Mouse (Mus musculus) frontal cortex, postnatal 36 days (tissue): ENCODE measurements around the gene Ccs.
"Not testable (repeated sequence)": the region's sequence is repeated elsewhere in the genome, so short reads cannot be mapped to it uniquely, and the experiment has no call there.

ENCODE experiments used
- DNase-seq, 2 experiments: peaks; one replicate each; pipeline ENCODE4 v3.0.0; 2022; ENCODE audit warnings: low spot score in 2 of 2

The Ccs gene

GRCm38 (mm10) chr19:4836096-4836495 is 3.0 kb downstream of the Ccs start:
- no peak for DNase-seq

DNA sequence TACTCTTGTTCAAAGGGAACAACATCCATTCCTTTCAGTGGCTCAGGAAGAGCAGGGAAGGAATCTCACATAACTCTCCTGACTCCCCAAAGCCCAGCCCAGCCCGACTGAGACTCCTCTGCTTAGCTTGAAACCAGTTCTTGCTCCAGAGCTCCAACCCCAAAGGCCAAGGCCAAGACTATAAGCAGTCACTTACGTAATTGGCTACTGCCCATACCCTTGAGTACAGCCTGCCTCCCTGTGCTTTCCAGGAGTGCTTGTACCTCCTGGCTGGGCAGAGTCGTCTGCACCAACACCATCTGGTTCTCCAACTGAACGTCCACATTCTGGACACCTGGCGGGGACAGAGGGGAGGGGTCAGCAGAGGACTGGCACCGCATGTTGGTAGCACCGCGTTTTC is 5.2 kb downstream of the Ccs start:
- DNase-seq: no peak

DNA sequence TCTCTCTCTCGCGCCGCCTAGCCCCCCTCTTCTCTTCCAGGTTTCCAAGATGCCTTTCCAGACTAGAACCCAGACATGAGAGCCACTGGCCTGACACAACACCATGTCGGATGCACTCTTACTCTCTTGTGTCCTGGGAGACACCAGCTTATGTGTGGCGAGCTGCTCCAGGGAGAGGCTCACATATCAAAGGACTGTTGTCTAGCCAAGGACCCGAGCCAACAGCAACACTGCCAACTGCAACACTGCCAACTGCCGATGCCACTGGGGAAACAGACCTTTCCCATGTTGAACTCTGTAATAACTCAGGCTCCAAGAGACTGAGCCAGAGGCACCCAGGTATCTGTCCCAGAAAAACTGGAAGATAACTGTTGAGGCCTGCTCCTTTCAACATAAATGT is 10.0 kb downstream of the Ccs start:
- peak; percentile 11 to 33 for DNase-seq

DNA sequence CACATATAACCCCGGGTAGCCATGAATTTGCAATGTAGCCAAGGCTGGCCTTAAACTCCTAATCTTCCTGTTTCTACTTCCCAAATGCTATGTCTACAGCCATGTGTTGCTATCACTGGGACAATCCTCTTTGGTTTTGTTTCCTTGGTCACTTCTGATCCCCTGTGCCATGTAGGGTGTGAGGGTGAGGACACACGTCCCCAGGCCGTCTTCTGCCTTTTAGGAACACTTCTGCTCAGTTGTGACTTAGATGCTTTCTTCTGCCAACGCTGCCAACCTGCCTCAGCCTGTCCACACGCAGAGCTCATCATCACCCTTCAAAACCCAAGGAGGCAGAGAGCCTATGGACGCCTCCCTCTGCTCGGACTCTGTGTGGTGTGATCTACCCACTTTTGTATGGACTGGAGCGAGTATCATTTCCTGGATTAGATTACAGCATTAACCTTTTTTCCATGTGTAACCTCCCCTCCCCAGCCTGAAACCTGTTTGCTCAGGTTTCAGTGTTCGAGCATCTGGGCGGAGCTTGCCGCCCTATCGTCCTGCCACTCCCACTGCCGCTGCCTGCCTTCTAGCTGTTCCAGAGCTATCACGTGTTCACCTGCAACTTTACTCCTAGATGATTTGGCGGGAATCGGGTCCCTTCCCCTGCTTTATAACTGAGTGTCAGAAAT is 10.6 kb downstream of the Ccs start:
- DNase-seq: no peak

- peak; percentile 60 to 72 for DNase-seq
These were observed 18.3 kb downstream of the Ccs start for GRCm38 (mm10) chr19:4820678-4821303.

DNA sequence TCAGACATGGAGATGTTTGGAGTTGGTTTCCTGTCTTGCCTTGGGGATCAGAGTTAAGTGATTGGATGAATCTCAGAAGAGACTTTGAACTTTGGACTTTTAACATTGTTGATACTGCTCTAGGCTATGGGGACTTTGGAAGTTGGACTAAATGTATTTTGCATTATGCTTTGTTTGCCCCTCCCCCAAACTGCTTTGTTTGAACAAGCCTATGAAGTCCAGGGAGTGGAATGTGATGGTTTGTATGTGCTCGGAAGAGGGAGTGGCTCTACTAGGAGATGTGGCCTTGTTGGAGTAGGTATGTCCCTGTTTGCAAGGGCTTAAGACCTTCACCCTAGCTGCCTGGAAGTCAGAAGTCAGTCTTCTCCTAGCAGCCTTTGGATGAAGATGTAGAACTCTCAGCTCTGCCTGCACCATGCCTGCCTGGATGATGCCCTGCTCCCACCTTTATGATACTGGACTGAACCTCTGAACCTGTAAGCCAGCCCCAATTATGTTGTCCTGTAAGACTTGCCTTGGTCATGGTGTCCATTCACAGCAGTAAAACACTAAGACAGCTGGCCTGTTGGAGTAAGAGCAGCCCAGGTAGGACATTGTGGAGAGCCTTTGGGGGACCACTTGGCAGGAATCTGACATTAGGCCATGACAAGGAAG is 21.8 kb downstream of the Ccs start:
- no peak for DNase-seq

- no peak for DNase-seq
These were observed 26.1 kb downstream of the Ccs start for GRCm38 (mm10) chr19:4813015-4813414.

- DNase-seq: not testable (repeated sequence)
These were observed 26.7 kb downstream of the Ccs start for GRCm38 (mm10) chr19:4812334-4812949.

- no peak for DNase-seq
These were observed 27.3 kb downstream of the Ccs start for GRCm38 (mm10) chr19:4811909-4812242.

DNA sequence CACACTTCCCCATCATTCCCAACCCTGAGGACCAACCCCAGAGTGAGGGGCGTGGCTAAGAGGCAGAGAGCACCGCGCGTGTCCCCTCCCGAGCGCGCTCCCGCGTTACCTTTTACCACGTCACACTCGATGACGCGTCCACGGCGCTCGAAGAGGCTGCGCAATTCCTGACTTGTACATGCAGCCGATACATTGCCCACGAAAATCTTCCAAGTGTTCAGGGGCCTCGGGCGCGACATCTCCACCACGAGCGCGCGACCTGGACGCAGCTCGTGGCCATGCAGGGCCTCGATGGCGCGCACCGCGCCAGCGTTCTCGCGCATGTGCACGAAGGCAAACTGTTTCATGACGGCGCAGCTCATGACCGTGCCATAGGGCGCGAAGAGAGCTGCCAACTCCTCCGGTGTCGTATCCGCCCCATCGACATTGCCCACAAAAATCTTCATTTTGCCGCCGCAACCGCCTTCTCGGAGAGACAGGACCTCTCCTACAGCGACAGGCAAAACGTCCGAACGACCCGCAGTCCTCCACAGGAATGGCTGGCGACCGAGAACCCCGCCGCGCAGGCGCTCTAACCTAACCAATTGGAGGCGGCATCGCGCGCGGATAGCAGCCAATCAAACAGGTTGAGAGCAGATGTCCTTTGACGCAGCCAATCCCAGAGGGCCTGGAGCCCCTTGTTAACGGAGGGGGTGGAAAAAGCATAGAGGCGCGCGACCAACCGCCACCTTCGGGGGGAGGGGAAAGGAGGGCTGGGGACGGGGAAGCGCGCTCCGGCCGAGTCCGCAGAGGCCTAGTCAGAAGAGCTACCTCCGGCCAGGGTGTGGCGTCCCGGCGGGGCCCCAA is 27.8 kb downstream of the Ccs start, which contains the start of the genes Gm21992 and Rbm14:
Gene Gm21992, minus strand, starts transcription at position 550 of the 846 bp plus-strand sequence.
Gene Rbm14, minus strand, starts transcription at position 572 of the 846 bp plus-strand sequence.
- peak; percentile 98 to 99 for DNase-seq

DNA sequence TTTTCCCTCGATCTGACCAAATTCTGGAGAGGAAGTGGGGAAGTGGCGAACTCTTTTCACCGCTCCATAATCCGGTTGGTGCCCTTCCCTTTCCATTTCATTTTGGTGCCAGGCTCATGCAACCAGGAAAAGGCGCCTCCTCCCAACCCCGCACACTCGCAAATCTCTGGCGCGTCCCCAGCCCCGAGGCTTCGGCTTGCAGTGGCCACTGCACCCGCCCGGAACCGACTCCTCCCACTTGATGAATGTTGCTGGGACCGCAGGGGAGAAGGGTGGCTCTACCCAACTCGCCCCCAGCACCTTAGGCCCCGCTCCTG is 28.4 kb downstream of the Ccs start:
- DNase-seq: no peak

GRCm38 (mm10) chr19:4810309-4810708 is 28.8 kb downstream of the Ccs start:
- no peak for DNase-seq

DNA sequence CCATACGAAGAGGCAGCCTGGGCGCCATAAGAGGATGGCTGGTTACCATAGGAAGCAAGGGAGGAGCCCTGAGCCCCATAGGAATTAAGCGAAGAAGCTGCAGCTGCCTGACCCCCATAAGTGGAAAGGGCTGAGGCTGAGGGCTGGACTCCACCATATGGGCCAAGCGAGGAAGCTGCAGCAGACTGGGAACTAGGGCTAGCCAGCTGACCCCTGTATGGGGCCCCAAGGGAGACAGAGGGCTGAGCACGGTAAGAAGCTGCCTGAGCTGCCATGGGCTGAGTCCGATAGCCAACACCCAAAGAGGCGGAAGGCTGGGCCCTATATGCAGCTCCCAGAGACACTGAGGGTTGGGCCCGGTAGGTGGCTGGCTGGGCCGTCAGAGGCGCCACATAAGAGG is 35.8 kb downstream of the Ccs start:
- DNase-seq: no peak

DNA sequence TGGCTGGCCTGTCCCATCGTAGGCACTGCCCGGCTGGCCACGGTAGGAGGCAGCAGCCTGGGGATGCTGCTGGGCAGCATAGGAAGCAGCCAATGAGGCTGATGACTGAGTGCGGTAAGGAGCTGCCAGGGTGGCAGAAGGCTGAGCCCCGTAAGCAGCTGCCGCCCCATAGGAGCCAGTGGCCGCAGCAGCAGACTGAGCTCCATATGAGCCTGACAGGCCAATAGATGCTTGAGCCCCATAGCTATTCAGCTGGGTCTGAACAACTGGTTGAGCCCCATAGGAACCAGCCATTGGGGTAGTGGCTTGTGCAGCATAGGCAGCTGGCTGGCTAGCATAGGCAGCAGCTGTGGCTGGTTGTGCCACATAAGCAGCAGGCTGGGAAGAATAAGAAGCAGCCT is 36.4 kb downstream of the Ccs start:
- no peak for DNase-seq

- DNase-seq: no peak
These were observed 40.0 kb downstream of the Ccs start for GRCm38 (mm10) chr19:4799083-4799482.

DNA sequence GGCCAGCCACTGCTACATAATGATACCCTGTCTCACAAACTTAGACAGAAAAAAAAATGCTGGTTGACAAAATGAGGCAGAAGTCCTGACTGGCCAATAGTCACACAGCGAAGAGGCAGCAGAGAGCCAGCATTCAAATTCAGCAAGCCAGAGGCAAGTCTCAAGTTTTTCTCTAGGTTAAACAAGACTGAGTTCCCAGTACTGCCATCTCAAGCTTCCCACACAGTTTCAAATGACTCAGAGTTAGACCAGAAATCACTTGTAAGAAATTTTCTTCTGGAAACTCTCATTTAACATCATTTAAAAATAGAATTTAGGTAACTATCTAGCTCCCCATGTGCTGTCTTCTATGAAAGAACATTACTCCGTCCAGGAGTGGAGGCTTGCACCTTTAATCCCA is 41.3 kb downstream of the Ccs start:
- no peak for DNase-seq

GRCm38 (mm10) chr19:4795929-4796328 is 43.2 kb downstream of the Ccs start:
- DNase-seq: no peak

DNA sequence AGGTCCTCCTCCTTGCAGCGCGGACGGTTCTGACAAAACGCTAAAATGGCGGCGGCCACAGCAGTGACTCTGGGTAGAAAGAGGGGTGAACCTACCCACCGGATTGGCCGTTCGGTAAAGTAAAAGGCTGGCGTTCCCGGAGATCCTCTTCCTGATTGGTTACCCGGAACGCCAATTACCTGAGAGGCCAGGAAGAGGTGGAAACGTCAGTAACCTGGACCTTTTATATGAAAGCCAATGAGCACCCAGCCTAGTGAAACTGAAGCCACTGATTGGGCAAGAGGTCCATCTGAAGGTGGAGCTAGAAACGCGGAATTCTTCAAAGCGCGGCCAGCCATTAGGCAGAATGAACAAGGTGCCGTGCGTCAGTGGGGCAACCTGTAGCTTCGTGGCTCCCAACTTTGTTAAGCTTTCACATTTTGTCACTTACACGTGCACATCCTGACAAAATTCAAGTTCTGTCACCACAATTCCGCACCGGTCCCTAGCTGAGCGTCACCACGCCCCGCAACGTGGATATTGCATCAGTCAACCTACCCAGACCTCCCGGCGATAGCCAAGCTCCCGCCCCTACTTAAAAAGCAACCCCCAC is 45.2 kb downstream of the Ccs start, which contains the start of gene Rbm4:
Gene Rbm4, minus strand, starts transcription at position 71 of the 592 bp plus-strand sequence.
- peak; percentile 96 to 99 for DNase-seq

GRCm38 (mm10) chr19:4793281-4793830 is 45.8 kb downstream of the Ccs start:
- no peak for DNase-seq

DNA sequence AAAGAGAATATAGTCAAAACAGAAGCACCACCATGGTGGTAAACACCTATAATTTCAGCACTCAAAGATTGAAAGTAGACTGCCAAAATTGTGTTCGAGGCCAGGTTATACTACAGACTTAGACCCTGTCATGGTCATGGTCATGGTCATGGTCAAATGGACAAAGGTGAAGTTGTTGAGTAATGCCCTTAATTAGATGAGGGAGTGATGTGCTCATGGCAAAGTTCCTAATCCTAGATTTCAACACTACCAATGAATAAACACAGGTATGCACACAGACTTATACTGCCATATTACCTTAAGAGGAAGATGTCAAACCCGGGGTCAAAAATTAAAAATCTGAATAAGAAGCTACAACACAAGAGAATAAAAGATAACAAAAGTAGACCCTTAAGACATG is 52.8 kb downstream of the Ccs start:
- DNase-seq: no peak

DNA sequence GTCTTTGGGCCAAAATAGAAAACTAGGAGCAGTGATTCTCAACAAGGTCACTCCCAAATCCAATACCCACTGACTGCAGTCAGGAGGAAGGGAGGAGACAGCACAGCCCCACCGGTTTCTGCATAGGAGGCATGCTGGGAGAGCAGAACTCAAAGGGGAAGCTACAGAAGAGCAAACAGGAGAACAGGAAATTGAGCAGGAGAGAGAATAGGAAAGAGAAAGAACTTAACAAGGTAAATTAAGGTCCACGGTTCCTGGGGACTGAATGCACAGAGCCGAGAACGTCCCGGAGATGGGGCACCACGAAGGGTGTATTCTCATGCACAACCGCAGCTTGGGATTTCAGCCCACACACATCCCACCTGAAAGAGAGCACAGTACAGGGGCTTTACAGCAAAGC is 53.9 kb downstream of the Ccs start:
- no peak for DNase-seq
